Mouse (Mus musculus) stomach, embryonic 16.5 days (tissue): Measurements from ENCODE around the gene Olfr1002. TPM values are rescaled to one million over a fixed set of nuclear protein-coding genes. Genes with fewer than 3 reads are reported as not detected.
"Not testable (repeated sequence)": the region's sequence is repeated elsewhere in the genome, so short reads cannot be mapped to it uniquely, and the experiment has no call there.

Experiments
- ATAC-seq: fragments of 200-750 bp; cut with Nextera tagmentation; 2 replicates; pipeline ENCODE4 v1.8.0; 2017; ENCODE audit warnings: moderate number of reproducible peaks, moderate TSS enrichment; ENCODE audit not compliant: insufficient read depth, low FRiP score
- H3K27ac ChIP-seq: fragments of 300-500 bp; sonication (generic); 2 replicates; pipeline ENCODE4 v1.5.1; 2014; ENCODE audit warnings: low read length
- H3K27me3 ChIP-seq: fragments of 300-500 bp; sonication (generic); 2 replicates; pipeline ENCODE4 v1.6.1; 2014; ENCODE audit warnings: low read length, control low read depth, mixed read lengths; ENCODE audit not compliant: control insufficient read depth, insufficient read depth
- H3K36me3 ChIP-seq: fragments of 300-500 bp; sonication (generic); 2 replicates; pipeline ENCODE4 v1.6.1; 2014; ENCODE audit warnings: low read length; ENCODE audit not compliant: control insufficient read depth, insufficient read depth
- H3K4me1 ChIP-seq: fragments of 300-500 bp; sonication (generic); 2 replicates; pipeline ENCODE4 v1.6.1; 2014; ENCODE audit warnings: low read length, control low read depth, mixed read lengths; ENCODE audit not compliant: control insufficient read depth, insufficient read depth
- H3K4me2 ChIP-seq: fragments of 300-500 bp; sonication (generic); 2 replicates; pipeline ENCODE4 v1.6.1; 2014; ENCODE audit warnings: low read depth, low read length, mixed read lengths
- H3K4me3 ChIP-seq: fragments of 300-500 bp; sonication (generic); replicated peaks from 2 replicates; pipeline ENCODE4 v1.5.1; 2014; ENCODE audit warnings: mild to moderate bottlenecking, low read length
- H3K9ac ChIP-seq: fragments of 300-500 bp; sonication (generic); 2 replicates; pipeline ENCODE4 v1.6.1; 2014; ENCODE audit warnings: low read length
- H3K9me3 ChIP-seq: fragments of 300-500 bp; sonication (generic); replicated peaks from 2 replicates; pipeline ENCODE4 v1.6.1; 2016; ENCODE audit warnings: low read length, control low read depth; ENCODE audit not compliant: control insufficient read depth
- WGBS: fragments of 180-500 bp; shearing (Covaris S2); extraction: QIAGEN DNeasy Blood & Tissue Kit; methylation state at CpG from one replicate; pipeline ENCODE4 v1.1.7; 2014; 5-methylcytosine and 5-hydroxymethylcytosine counted together
- polyA plus RNA-seq: library from polyadenylated mRNA; unstranded; fragments of >200 nt; fragmentation: Nextera tagmentation; extraction: Ambion mirVana; gene quantifications from 2 replicates; pipeline ENCODE4 v1.2.1, GENCODE M21; 2015

Olfr1002 gene
- polyA plus RNA-seq = not detected in 2 replicates

DNA sequence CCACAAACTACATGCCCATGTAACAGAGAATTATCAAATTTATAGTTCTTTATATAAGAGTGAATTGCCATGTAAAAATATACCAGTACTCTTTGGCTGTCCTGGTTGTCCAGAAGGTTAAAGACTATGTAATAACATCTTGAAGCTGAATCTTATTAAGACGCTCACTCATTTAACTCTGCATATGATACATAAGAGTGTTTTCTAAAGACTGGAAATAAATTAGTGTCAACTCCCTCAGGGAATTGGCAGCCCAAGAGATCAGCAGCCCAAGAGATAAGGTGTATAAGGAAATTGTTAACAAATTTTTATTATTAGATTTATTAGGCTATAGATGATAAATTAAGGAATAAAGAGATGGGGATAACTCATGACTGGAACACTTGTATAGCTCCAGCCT, at the start of gene Olfr1002:
TSS of gene Olfr1002 (minus strand) at position 101 of the 400 bp plus-strand sequence.
- Histone ChIP-seq H3K4me1 (no peaks in the 10 kb centered on the region), H3K9ac (no peak within 1 kb of the TSS), H3K9me3 (no peaks in the 10 kb centered on the region), H3K4me3 (no peak within 1 kb of the TSS), H3K36me3 (no peaks in the 10 kb centered on the region), H3K27me3 (no peaks in the 10 kb centered on the region), H3K4me2 (no peak within 1 kb of the TSS), H3K27ac (no peak within 1 kb of the TSS)
- no peak for ATAC-seq
- WGBS = 86% methylated on average over 1 of the region's 1 CpGs

DNA sequence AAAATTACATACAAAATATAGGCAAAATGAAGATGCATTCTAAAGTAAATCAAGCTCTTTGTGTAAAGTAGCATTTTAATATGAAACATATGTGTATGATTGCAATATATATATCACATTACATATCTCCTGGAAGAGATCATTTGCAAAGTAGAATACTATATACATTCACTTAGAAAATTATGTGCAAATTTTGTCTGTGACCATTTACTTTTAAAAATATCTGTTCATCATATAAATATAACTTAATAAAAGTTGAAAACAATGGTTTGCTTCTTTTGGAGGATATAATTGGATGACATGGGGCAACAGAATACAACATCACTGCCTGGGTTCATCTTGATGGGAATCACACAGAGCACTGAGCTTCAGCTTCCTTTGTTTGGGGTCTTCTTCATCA, 38.6 kb upstream of the Olfr1002 start, which contains the start of gene Olfr1008:
TSS of gene Olfr1008 (plus strand) at position 301 of the 400 bp plus-strand sequence.
- ATAC-seq = no peak
- Histone ChIP-seq H3K4me1 (no peaks in the 10 kb centered on the region), H3K9me3 (no peaks in the 10 kb centered on the region), H3K4me2 (no peak within 1 kb of the TSS), H3K27me3 (no peaks in the 10 kb centered on the region), H3K27ac (no peak within 1 kb of the TSS), H3K4me3 (no peak within 1 kb of the TSS), H3K36me3 (no peaks in the 10 kb centered on the region), H3K9ac (no peak within 1 kb of the TSS)

DNA sequence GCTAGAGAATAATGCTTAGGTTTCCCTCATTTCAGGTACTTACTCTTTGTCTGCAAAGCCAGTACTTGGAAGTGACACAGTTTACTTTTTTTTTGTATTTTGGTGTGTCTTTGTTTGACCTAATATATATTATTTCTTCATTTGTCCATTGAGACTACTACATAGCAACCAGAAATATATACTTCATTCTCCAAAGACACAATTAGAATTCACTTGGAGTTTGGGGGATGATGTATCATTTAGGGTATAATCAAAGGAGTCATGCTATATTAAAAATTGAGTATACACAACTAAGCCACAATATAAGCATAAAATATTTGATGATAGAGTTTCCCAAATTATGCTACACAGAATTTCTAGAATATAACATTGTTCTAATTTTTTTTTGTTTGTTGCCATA, 28.2 kb upstream of the Olfr1002 start, which contains the start of gene Olfr1006:
TSS of gene Olfr1006 (minus strand) at position 101 of the 400 bp plus-strand sequence.
- no peaks in the 10 kb centered on the region for H3K36me3 ChIP-seq
- no peak within 1 kb of the TSS for H3K27ac ChIP-seq
- H3K9me3 ChIP-seq = no peaks in the 10 kb centered on the region
- ATAC-seq = no peak
- H3K4me2 ChIP-seq = no peak within 1 kb of the TSS
- H3K4me3 ChIP-seq = no peak within 1 kb of the TSS
- no peaks in the 10 kb centered on the region for H3K4me1 ChIP-seq
- H3K27me3 ChIP-seq = no peaks in the 10 kb centered on the region
- H3K9ac ChIP-seq = no peak within 1 kb of the TSS

DNA sequence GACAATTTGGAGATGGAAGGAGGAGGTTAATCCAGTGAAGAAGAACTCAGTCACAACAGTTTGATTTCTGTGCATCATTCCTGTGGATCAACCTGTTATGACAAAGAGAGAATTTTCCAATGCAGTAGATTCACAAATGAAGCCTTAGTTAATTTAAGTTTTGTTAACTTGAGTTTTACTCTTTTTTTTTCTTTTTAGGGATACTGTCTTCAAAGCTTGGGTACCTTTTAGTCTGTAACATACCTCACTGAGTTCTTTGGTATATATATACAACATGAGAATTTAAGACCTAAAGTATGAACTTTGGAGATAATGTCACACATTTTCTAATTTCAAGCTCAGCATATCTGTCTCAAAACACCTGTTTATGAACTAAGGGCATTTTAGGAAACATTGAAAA, 13.9 kb upstream of the Olfr1002 start, which contains the start of gene Olfr154:
TSS of gene Olfr154 (minus strand) at position 101 of the 400 bp plus-strand sequence.
- H3K4me3 ChIP-seq, H3K27ac ChIP-seq: not testable (repeated sequence)

DNA sequence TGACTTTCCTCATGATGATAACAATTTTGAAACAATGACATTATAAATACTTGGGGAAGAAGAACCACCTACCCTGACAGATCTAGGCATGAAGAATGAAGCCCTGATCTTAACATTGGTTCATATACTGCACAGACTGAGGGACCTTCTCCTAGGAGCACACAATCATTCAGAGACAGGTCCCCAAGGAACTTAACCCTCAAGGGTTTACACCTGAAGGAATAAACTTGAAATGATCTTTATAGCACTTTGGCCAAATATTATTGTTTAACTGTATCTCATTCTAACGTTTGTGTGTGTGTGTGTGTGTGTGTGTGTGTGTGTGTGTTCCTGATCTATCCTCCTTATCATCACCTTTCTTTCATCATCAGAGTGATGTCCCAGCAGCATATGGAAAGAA, 38.7 kb downstream of the Olfr1002 start, which contains the start of gene Olfr1000:
TSS of gene Olfr1000 (minus strand) at position 101 of the 400 bp plus-strand sequence.
- no peaks in the 10 kb centered on the region for H3K36me3 ChIP-seq
- no peaks in the 10 kb centered on the region for H3K9me3 ChIP-seq
- H3K4me2 ChIP-seq = no peak within 1 kb of the TSS
- H3K4me3 ChIP-seq = no peak within 1 kb of the TSS
- no peaks in the 10 kb centered on the region for H3K4me1 ChIP-seq
- no peaks in the 10 kb centered on the region for H3K27me3 ChIP-seq
- 67% methylated on average over 1 of the region's 1 CpGs for WGBS
- no peak within 1 kb of the TSS for H3K27ac ChIP-seq
- no peak for ATAC-seq
- H3K9ac ChIP-seq = no peak within 1 kb of the TSS

More for the DNA sequence above, 13.9 kb upstream of the Olfr1002 start, which contains the start of gene Olfr154:
- H3K36me3 ChIP-seq, H3K27me3 ChIP-seq, H3K9ac ChIP-seq, ATAC-seq, H3K4me1 ChIP-seq, H3K9me3 ChIP-seq, H3K4me2 ChIP-seq: not testable (repeated sequence)

Other genes starting within 250 kb of the Olfr1002 start
- not detected in 2 replicates for gene Olfr992, start 241.2 kb downstream of the Olfr1002 start, polyA plus RNA-seq
- gene Olfr993, start 235.8 kb downstream of the Olfr1002 start, polyA plus RNA-seq = not detected in 2 replicates
- gene Olfr994, start 214.3 kb downstream of the Olfr1002 start, polyA plus RNA-seq = not detected in 2 replicates
- gene Olfr995, start 207.1 kb downstream of the Olfr1002 start, polyA plus RNA-seq = not detected in 2 replicates
- 19.1 and 25.6 TPM in 2 replicates for gene 4833423E24Rik, start 131.7 kb downstream of the Olfr1002 start, polyA plus RNA-seq
- gene Olfr996, start 71.5 kb downstream of the Olfr1002 start, polyA plus RNA-seq = not detected in 2 replicates
- not detected in 2 replicates for gene Olfr998, start 61.8 kb downstream of the Olfr1002 start, polyA plus RNA-seq
- not detected in 2 replicates for gene Olfr1000, start 38.8 kb downstream of the Olfr1002 start, polyA plus RNA-seq
- gene Olfr154, start 13.8 kb upstream of the Olfr1002 start, polyA plus RNA-seq = not detected in 2 replicates
- gene Olfr1006, start 28.1 kb upstream of the Olfr1002 start, polyA plus RNA-seq = not detected in 2 replicates
- not detected in 2 replicates for gene Olfr1008, start 38.7 kb upstream of the Olfr1002 start, polyA plus RNA-seq
- gene Olfr1009, start 64.7 kb upstream of the Olfr1002 start, polyA plus RNA-seq = not detected in 2 replicates
- not detected in 2 replicates for gene Olfr1012, start 112.1 kb upstream of the Olfr1002 start, polyA plus RNA-seq
- not detected in 2 replicates for gene Olfr1013, start 116.4 kb upstream of the Olfr1002 start, polyA plus RNA-seq
- gene Olfr1014, start 122.0 kb upstream of the Olfr1002 start, polyA plus RNA-seq = not detected in 2 replicates
- not detected in 2 replicates for gene Olfr1015, start 131.3 kb upstream of the Olfr1002 start, polyA plus RNA-seq
- not detected in 2 replicates for gene Olfr1016, start 151.8 kb upstream of the Olfr1002 start, polyA plus RNA-seq
- not detected in 2 replicates for gene Olfr1018, start 167.8 kb upstream of the Olfr1002 start, polyA plus RNA-seq
- gene Olfr1019, start 194.8 kb upstream of the Olfr1002 start, polyA plus RNA-seq = not detected in 2 replicates
- not detected in 2 replicates for gene Olfr1020, start 196.3 kb upstream of the Olfr1002 start, polyA plus RNA-seq
- not detected in 2 replicates for gene Olfr1022, start 217.9 kb upstream of the Olfr1002 start, polyA plus RNA-seq
- gene Olfr1023, start 234.9 kb upstream of the Olfr1002 start, polyA plus RNA-seq = not detected in 2 replicates